Mouse (Mus musculus): ENCODE results near the gene Gm21366.
"Not testable (repeated sequence)": the region's sequence is repeated elsewhere in the genome, so short reads cannot be mapped to it uniquely, and the experiment has no call there.

Gm21366 gene

GRCm38 (mm10) chrY:22861156-22861555, at the start of gene Gm21366:
Gene Gm21366, minus strand, starts transcription at chrY:22861256.
- DNase-seq (ENCODE audit: low read depth, low spot score) = not testable (repeated sequence)
